Mouse (Mus musculus): ENCODE data around the gene Scube1. TPM values are rescaled to one million over a fixed set of nuclear protein-coding genes. Genes with fewer than 3 reads are reported as not detected.

The Scube1 gene
- polyA plus RNA-seq, 1 experiment from 2014 or later: 3.0 TPM

- no peaks in the 10 kb centered on the region for H3K36me3 ChIP-seq (ENCODE audit: insufficient read depth, low read length)
- H3K27me3 ChIP-seq (ENCODE audit: insufficient read depth, low read length): no peaks in the 10 kb centered on the region
- WGBS: 66% methylated on average over 6 of the region's 6 CpGs
- no peak overlapping the region for H3K27ac ChIP-seq
- ATAC-seq (replicated peaks; ENCODE audit: low FRiP score, low read depth): no peak
- H3K4me3 ChIP-seq (replicated peaks; ENCODE audit: low read depth, low read length): no peak overlapping the region
- H3K9me3 ChIP-seq (replicated peaks; ENCODE audit: low read length): no peaks in the 10 kb centered on the region
- no peak for DNase-seq (ENCODE audit: low spot score)
- H3K9ac ChIP-seq (ENCODE audit: low read depth, low read length): no peak overlapping the region
- no peak overlapping the region for H3K4me2 ChIP-seq (ENCODE audit: low read length)
- TF ChIP-seq CTCF (IDR thresholded peaks at IDR 0.05; ENCODE audit: low read depth): no peak
- no peaks in the 10 kb centered on the region for H3K4me1 ChIP-seq (replicated peaks; ENCODE audit: insufficient read depth, low read length)
Observed at GRCm38 (mm10) chr15:83715582-83716228, 9.1 kb downstream of the Scube1 start.

- no peaks in the 10 kb centered on the region for H3K27me3 ChIP-seq (ENCODE audit: insufficient read depth, low read length)
- 77% methylated on average over 10 of the region's 10 CpGs for WGBS
- no peak for TF ChIP-seq CTCF (IDR thresholded peaks at IDR 0.05; ENCODE audit: low read depth)
Observed at GRCm38 (mm10) chr15:83712798-83713197, 12.0 kb downstream of the Scube1 start.

GRCm38 (mm10) chr15:83712361-83712760 lies 12.5 kb downstream of the Scube1 start:
- H3K4me3 ChIP-seq (replicated peaks; ENCODE audit: low read depth, low read length): no peak overlapping the region
- no peak overlapping the region for H3K27ac ChIP-seq
- H3K4me2 ChIP-seq (ENCODE audit: low read length): no peak overlapping the region
- no peaks in the 10 kb centered on the region for H3K27me3 ChIP-seq (ENCODE audit: insufficient read depth, low read length)
- TF ChIP-seq CTCF (IDR thresholded peaks at IDR 0.05; ENCODE audit: low read depth): no peak
- DNase-seq (ENCODE audit: low spot score): no peak
- no peaks in the 10 kb centered on the region for H3K36me3 ChIP-seq (ENCODE audit: insufficient read depth, low read length)
- H3K9ac ChIP-seq (ENCODE audit: low read depth, low read length): no peak overlapping the region
- no peak for ATAC-seq (replicated peaks; ENCODE audit: low FRiP score, low read depth)
- no peaks in the 10 kb centered on the region for H3K9me3 ChIP-seq (replicated peaks; ENCODE audit: low read length)
- 94% methylated on average over 5 of the region's 5 CpGs for WGBS
- H3K4me1 ChIP-seq (replicated peaks; ENCODE audit: insufficient read depth, low read length): no peaks in the 10 kb centered on the region

More at GRCm38 (mm10) chr15:83712798-83713197, 12.0 kb downstream of the Scube1 start:
- no peaks in the 10 kb centered on the region for H3K9me3 ChIP-seq (replicated peaks; ENCODE audit: low read length)
- no peak overlapping the region for H3K27ac ChIP-seq
- H3K4me3 ChIP-seq (replicated peaks; ENCODE audit: low read depth, low read length): no peak overlapping the region
- H3K4me1 ChIP-seq (replicated peaks; ENCODE audit: insufficient read depth, low read length): no peaks in the 10 kb centered on the region
- H3K36me3 ChIP-seq (ENCODE audit: insufficient read depth, low read length): no peaks in the 10 kb centered on the region
- DNase-seq (ENCODE audit: low spot score) (no peak), ATAC-seq (replicated peaks; ENCODE audit: low FRiP score, low read depth) (no peak)
- no peak overlapping the region for H3K4me2 ChIP-seq (ENCODE audit: low read length)
- H3K9ac ChIP-seq (ENCODE audit: low read depth, low read length): no peak overlapping the region

GRCm38 (mm10) chr15:83709889-83710774 lies 14.7 kb downstream of the Scube1 start:
- Histone ChIP-seq H3K9me3 (replicated peaks; ENCODE audit: low read length) (no peaks in the 10 kb centered on the region), H3K4me1 (replicated peaks; ENCODE audit: insufficient read depth, low read length) (no peaks in the 10 kb centered on the region), H3K4me2 (ENCODE audit: low read length) (no peak overlapping the region), H3K27ac (no peak overlapping the region), H3K4me3 (replicated peaks; ENCODE audit: low read depth, low read length) (no peak overlapping the region), H3K9ac (ENCODE audit: low read depth, low read length) (no peak overlapping the region), H3K36me3 (ENCODE audit: insufficient read depth, low read length) (no peaks in the 10 kb centered on the region), H3K27me3 (ENCODE audit: insufficient read depth, low read length) (no peaks in the 10 kb centered on the region)
- no peak for DNase-seq (ENCODE audit: low spot score)
- no peak for TF ChIP-seq CTCF (IDR thresholded peaks at IDR 0.05; ENCODE audit: low read depth)
- WGBS: 38% methylated on average over 23 of the region's 23 CpGs
- ATAC-seq (replicated peaks; ENCODE audit: low FRiP score, low read depth): no peak

- H3K4me1 ChIP-seq (replicated peaks; ENCODE audit: insufficient read depth, low read length): no peaks in the 10 kb centered on the region
- no peak overlapping the region for H3K4me3 ChIP-seq (replicated peaks; ENCODE audit: low read depth, low read length)
- no peaks in the 10 kb centered on the region for H3K27me3 ChIP-seq (ENCODE audit: insufficient read depth, low read length)
- H3K36me3 ChIP-seq (ENCODE audit: insufficient read depth, low read length): no peaks in the 10 kb centered on the region
- no peak overlapping the region for H3K9ac ChIP-seq (ENCODE audit: low read depth, low read length)
- no peak overlapping the region for H3K27ac ChIP-seq
- ATAC-seq (replicated peaks; ENCODE audit: low FRiP score, low read depth) (no peak), DNase-seq (ENCODE audit: low spot score) (peak; percentile 36)
- H3K4me2 ChIP-seq (ENCODE audit: low read length): no peak overlapping the region
- no peak for TF ChIP-seq CTCF (IDR thresholded peaks at IDR 0.05; ENCODE audit: low read depth)
- 23% methylated on average over 9 of the region's 10 CpGs for WGBS
- H3K9me3 ChIP-seq (replicated peaks; ENCODE audit: low read length): no peaks in the 10 kb centered on the region
Observed at GRCm38 (mm10) chr15:83706528-83707199, 18.2 kb downstream of the Scube1 start.

- no peak for ATAC-seq (replicated peaks; ENCODE audit: low FRiP score, low read depth)
Observed at GRCm38 (mm10) chr15:83700593-83700923, 24.3 kb downstream of the Scube1 start.

More at GRCm38 (mm10) chr15:83700593-83700923, 24.3 kb downstream of the Scube1 start:
- no peak overlapping the region for H3K4me2 ChIP-seq (ENCODE audit: low read length)
- no peak overlapping the region for H3K4me3 ChIP-seq (replicated peaks; ENCODE audit: low read depth, low read length)
- H3K27me3 ChIP-seq (ENCODE audit: insufficient read depth, low read length): no peaks in the 10 kb centered on the region
- H3K4me1 ChIP-seq (replicated peaks; ENCODE audit: insufficient read depth, low read length): 0 out of 2 replicates have a peak, but pooled peaks cover 12% of the 10 kb centered on the region
- no peaks in the 10 kb centered on the region for H3K9me3 ChIP-seq (replicated peaks; ENCODE audit: low read length)
- H3K36me3 ChIP-seq (ENCODE audit: insufficient read depth, low read length): no peaks in the 10 kb centered on the region
- no peak overlapping the region for H3K9ac ChIP-seq (ENCODE audit: low read depth, low read length)
- no peak for TF ChIP-seq CTCF (IDR thresholded peaks at IDR 0.05; ENCODE audit: low read depth)
- no peak for DNase-seq (ENCODE audit: low spot score)
- H3K27ac ChIP-seq: no peak overlapping the region
- 61% methylated on average over 13 of the region's 13 CpGs for WGBS

Data from kidney, postnatal 0 days (tissue).